Mouse (Mus musculus) thymus, postnatal 0 days (tissue): ENCODE measurements around the gene Pgm5. TPM values are rescaled to one million over a fixed set of nuclear protein-coding genes. Genes with fewer than 3 reads are reported as not detected.

ENCODE experiments used
- DNase-seq: peaks from one replicate; pipeline ENCODE4 v3.0.0-alpha.2; 2015; ENCODE audit warnings: low spot score
- polyA plus RNA-seq: library from polyadenylated mRNA; unstranded; fragments of >200 nt; fragmentation: Nextera tagmentation; extraction: Ambion mirVana; gene quantifications from 2 replicates; pipeline ENCODE4 v1.2.1, GENCODE M21; 2015

Pgm5 gene
- polyA plus RNA-seq, 1 experiment from 2014 or later: 4.3 TPM

DNA sequence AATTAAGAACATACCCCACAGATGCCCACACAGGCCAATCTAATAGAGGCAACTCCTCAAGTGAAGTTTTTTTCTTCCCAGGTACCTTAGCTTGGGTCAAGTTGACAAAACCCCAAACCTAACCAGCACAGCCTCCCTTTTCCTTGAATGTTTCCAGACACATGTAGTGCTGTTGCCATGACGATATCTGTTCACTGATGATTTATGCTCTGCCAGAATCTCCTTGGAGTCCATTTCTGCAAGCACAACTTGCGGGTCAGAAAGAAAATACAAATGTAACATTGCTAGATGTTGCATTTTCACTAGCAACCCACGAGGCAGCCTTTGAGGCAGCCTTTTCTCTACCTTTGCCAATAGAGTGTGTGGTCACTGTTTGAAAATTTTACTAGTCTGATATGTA, 194.1 kb downstream of the Pgm5 start:
- DNase-seq: no peak

GRCm38 (mm10) chr19:24665771-24666170, 195.9 kb downstream of the Pgm5 start:
- no peak for DNase-seq

GRCm38 (mm10) chr19:24662346-24662745, 199.3 kb downstream of the Pgm5 start:
- no peak for DNase-seq

- DNase-seq: no peak
Observed at GRCm38 (mm10) chr19:24656981-24657380, 204.7 kb downstream of the Pgm5 start.

- no peak for DNase-seq
Observed at GRCm38 (mm10) chr19:24653230-24653799, 208.3 kb downstream of the Pgm5 start.

DNA sequence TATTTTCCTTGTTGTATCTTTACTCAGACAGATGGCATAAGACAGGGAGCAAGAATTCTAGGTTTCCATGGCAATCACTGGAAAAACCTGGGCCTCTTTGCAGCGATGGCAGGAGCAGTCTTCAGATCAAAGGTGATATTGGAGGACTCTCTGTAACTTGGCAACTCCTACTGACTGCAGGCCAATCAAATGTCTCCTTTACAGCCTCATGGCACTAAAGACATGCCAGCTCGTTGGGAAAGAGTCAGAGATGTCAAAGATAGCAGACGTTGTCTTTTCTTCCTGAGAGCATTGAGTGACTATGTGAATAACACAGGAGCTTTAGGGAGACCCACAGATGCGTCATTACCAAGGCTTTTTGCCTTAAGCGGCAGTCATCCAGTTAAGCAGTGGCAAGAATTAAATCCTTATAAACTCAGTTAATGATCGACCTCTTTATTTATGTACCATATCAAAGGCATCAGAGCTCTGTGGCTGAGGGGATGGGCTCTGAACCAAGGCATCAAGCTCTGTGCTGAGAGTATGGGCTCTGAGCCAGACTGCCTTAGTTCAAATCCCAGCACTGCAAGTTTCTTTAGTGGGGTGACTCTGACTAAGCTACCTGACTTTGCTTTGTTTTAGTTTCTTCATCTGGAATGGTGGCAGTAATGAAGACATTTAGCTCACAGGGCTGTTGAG, 209.2 kb downstream of the Pgm5 start:
- DNase-seq: no peak

DNA sequence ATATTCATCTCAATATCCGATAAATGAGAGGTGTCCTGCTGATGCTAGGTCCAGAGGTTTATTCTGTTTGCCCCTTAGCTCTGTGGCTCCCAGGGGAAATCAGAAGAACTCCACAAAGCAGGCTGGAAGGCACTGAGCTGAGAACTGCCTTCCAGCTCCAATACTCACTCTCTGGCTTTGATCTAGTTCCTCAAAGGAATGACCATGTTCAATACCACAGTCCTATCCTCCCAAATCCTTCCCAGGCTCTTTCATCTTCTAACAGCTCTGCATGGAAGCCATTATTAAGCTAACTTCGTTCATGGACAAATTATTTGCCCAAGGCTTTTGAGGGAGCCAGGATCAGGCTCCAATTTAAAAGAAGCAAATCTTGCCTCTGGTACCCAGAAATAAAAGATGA, 210.1 kb downstream of the Pgm5 start:
- no peak for DNase-seq

DNA sequence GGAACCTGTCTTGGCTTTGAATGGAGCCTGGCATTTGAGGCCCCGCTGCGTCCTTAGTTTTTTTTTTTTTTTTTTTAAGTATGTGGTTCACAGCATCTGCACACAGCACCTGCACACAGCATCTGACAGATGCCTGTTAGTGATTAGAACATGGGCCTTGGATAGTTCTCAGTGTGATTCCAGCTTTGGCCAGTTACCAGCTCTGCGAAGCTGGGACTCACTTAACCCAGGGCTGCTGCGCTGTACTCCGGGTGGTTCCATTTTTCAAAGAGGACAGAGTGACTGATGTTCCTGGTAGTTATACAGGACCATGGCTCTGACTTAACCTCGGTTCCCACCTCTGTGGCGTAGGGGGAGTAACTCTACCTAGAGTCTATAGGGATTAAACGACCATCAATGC, 211.2 kb downstream of the Pgm5 start:
- DNase-seq: no peak

DNA sequence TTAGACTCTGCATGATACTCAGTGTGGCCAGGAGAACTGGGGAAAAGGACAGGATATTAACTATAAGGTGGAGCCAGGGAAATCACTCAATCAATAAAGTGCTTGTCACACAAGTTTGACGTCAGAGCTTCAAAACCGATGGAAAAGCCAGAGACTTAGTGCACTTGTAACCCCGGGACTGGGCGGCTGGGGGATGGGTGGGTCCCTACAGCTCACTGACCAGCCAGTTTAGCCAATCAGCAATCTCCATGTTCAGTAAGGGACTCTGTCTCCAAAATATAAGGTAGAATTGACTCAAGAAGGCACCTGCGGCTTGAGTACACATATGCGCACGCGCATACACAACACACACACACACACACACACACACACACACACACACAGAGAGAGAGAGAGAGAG, 213.6 kb downstream of the Pgm5 start:
- DNase-seq: no peak

DNA sequence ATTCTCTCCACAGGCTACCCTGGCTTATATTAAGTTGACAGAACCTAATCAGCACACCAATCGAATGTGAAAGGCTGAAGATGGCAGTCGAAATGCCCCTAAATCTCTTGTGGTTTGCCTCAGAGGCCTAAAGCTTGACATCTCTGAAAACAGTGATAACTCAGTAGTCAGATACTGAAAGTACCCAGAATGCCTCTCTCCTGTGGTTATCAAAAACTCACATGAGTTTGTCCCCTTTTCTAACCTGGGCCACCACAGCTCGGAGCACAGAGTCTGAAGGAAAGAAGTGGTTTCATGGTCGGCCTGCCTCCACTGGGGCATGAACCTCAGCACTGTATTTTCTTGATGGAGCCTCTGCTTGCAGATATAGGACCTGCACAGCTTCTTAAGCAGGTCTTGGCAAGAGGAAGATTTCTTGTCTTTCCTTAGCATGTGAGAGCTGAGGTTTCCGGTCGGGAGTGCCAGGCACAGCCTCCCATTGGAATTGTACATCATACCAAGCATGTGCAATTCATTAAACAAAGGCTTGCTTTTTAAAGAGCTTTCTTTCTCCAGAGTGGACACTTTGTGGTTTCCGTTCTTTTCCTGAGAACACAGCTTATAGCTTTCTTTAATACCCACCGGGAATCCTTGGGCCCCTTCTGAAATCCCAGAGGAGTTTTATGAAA, 215.4 kb downstream of the Pgm5 start:
- DNase-seq: no peak

DNA sequence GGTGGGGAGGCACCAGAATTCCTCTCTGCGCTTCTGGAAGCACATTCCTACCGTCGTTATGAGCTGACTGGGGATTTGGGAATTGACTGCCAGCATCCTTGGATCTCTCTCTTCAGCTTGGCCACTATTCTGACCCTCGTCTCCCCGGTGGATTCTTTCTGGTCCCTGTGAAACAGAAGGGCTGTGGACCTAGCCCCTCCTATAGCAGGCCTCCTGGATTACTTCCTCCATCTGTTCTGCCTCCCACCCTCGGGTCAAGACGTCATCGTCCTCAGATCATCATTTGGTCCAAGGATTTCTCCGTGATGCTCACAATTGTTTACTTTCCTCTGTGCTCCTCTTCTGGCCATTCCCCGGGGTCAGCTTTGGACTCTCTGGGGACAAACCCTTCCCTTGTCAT, 216.7 kb downstream of the Pgm5 start:
- DNase-seq: no peak

DNA sequence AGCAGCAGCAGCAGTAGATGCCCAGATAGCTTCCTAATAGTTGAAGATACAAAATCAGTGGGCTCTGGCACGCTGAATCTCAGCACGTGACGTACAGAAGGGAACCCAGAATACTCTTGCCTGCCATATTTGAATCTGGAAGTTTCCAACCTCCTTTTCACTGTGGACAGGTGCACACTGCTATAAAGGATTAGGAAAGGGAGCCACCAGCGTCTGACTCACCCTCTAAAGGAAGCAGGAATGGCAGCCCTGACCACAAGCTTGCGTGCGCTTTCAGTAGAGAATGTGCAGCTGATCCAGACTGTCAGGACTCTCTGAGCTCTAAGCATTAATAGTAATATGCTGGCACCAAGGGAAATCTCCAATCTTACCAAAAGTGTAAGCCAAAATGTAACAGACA, 220.7 kb downstream of the Pgm5 start:
- no peak for DNase-seq

GRCm38 (mm10) chr19:24637988-24638387, 223.7 kb downstream of the Pgm5 start:
- no peak for DNase-seq

DNA sequence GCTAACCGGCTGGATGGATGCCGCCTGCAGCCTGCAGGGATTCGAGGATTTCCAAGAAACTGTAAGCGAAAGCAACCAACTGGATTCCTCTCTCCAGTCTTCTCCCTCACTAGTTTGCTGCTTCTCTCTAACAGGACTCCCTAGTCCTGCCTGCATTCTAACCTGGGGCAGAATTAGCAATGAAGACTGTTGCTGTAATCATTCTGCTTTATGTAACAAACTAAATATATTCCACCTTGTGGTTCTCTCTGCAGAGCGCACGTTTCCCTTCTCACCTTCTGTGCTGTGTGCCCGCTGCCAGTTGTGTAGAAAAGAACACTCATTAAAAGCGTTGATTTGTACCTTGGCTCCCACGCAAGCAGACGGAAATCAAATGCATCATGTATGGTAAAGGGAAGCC, 225.0 kb downstream of the Pgm5 start:
- no peak for DNase-seq

GRCm38 (mm10) chr19:24634602-24635001, 227.1 kb downstream of the Pgm5 start:
- peak; percentile 78 for DNase-seq

Other genes starting within 250 kb of the Pgm5 start
- gene Tmem252, start 187.8 kb downstream of the Pgm5 start, polyA plus RNA-seq: 1.1 and 1.8 TPM in 2 replicates
- 240 and 276 TPM in 2 replicates for gene Gm10053, start 13.8 kb upstream of the Pgm5 start, polyA plus RNA-seq
- not detected in 2 replicates for gene Foxd4, start 39.3 kb upstream of the Pgm5 start, polyA plus RNA-seq
- 15.4 and 19.6 TPM in 2 replicates for gene Cbwd1, start 99.8 kb upstream of the Pgm5 start, polyA plus RNA-seq
- 66.7 and 80.1 TPM in 2 replicates for gene Dock8, start 137.7 kb upstream of the Pgm5 start, polyA plus RNA-seq